Mouse (Mus musculus) heart, adult 9 months (tissue): ENCODE measurements at regions not wholly inside any gene's neighbourhood (a gene's known extent, or its start where the extent isn't known, plus 50 kb on each side); places are given as distances from the start of the nearest gene placed in this dataset.

Experiments
- DNase-seq, 2 experiments: peaks; one replicate each; pipeline ENCODE4 v3.0.0; 2022; ENCODE audit warnings: low spot score in 2 of 2

- DNase-seq: no peak
Measured at GRCm38 (mm10) chr16:5382228-5382884, 126.6 kb upstream of the Eef2kmt start.

- DNase-seq: no peak
Measured at GRCm38 (mm10) chr16:5380626-5381025, 124.8 kb upstream of the Eef2kmt start.

- DNase-seq: no peak
Measured at GRCm38 (mm10) chr16:5377001-5377400, 121.2 kb upstream of the Eef2kmt start.

GRCm38 (mm10) chr16:5374818-5375605, 119.2 kb upstream of the Eef2kmt start:
- DNase-seq: no peak

- DNase-seq: peak in 1 of 2 experiments; percentile 13
Measured at GRCm38 (mm10) chr16:5371175-5371893, 115.6 kb upstream of the Eef2kmt start.

- DNase-seq: no peak
Measured at GRCm38 (mm10) chr16:5370496-5370895, 114.7 kb upstream of the Eef2kmt start.

GRCm38 (mm10) chr16:5368897-5369558, 113.2 kb upstream of the Eef2kmt start:
- no peak for DNase-seq

GRCm38 (mm10) chr16:5368357-5368756, 112.6 kb upstream of the Eef2kmt start:
- DNase-seq: no peak

- DNase-seq: no peak
Measured at GRCm38 (mm10) chr16:5367581-5368119, 111.9 kb upstream of the Eef2kmt start.

GRCm38 (mm10) chr16:5366021-5366420, 110.2 kb upstream of the Eef2kmt start:
- no peak for DNase-seq

GRCm38 (mm10) chr16:5363007-5363570, 107.3 kb upstream of the Eef2kmt start:
- DNase-seq: no peak

- no peak for DNase-seq
Measured at GRCm38 (mm10) chr16:5359193-5359592, 103.4 kb upstream of the Eef2kmt start.

- no peak for DNase-seq
Measured at GRCm38 (mm10) chr16:5353881-5354280, 98.1 kb upstream of the Eef2kmt start.

GRCm38 (mm10) chr16:5351890-5352571, 96.2 kb upstream of the Eef2kmt start:
- no peak for DNase-seq

GRCm38 (mm10) chr16:5347151-5347550, 91.4 kb upstream of the Eef2kmt start:
- no peak for DNase-seq

GRCm38 (mm10) chr16:5342326-5342725, 86.5 kb upstream of the Eef2kmt start:
- DNase-seq: no peak

- DNase-seq: no peak
Measured at GRCm38 (mm10) chr16:5316271-5316670, 60.5 kb upstream of the Eef2kmt start.

GRCm38 (mm10) chr16:5313261-5313660, 57.5 kb upstream of the Eef2kmt start:
- DNase-seq: no peak

GRCm38 (mm10) chr16:5311456-5311855, 55.7 kb upstream of the Eef2kmt start:
- no peak for DNase-seq

- no peak for DNase-seq
Measured at GRCm38 (mm10) chr16:5310736-5311135, 55.0 kb upstream of the Eef2kmt start.

GRCm38 (mm10) chr16:5307761-5308160, 52.0 kb upstream of the Eef2kmt start:
- DNase-seq: no peak
